Mouse (Mus musculus) lung, adult 2 months (tissue): ENCODE results near the gene Pde6c.

Experiments used
- CTCF ChIP-seq: fragments of 200-500 bp; IDR thresholded peaks from 2 replicates; pipeline ENCODE4 v1.5.1; 2011; ENCODE audit warnings: mild to moderate bottlenecking, low read length, control low read depth; ENCODE audit not compliant: insufficient read depth
- POLR2A ChIP-seq: fragments of 200-500 bp; IDR thresholded peaks from 2 replicates; pipeline ENCODE4 v1.6.1; 2011; ENCODE audit warnings: low read depth, mild to moderate bottlenecking, control low read depth, low read length, borderline replicate concordance; ENCODE audit errors: extremely low read depth

GRCm38 (mm10) chr19:38091512-38091985, 41.0 kb upstream of the Pde6c start:
- TF ChIP-seq CTCF (no peak), POLR2A (no peak)
